7 mouse cellular contexts compared by ENCODE assay signal in the genomic region with DNA sequence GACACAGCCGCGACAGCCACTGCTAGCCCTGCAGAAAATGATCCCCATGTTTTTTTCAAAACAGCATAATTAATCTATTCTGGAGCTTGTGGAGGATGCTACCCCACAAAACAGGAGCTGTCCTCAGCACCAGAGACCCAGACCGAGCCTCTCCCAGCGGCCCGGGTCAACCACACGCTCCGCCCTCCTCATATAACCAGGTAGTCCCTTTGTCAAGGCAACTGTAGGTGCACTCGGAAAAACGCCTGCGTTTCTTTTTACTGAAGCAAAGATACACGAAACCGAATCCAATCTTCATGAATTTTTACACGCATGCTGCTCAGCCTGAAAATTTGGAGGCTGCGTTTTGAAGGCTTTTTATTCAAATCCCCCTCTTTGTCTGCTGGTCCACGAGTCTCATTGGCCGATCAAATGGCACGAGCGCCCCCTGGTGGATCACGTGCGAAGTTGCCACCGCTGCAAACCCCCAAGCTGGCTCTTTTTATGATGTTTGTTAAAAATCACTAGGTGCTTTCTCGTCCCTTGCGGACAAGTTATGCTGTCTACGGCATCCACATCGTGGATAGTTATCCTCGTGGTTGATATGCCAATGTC. TPM values are rescaled to one million over a fixed set of nuclear protein-coding genes. Genes with fewer than 3 reads are reported as not detected.
DNase-seq lines count a peak whose midpoint lies in the region; ATAC-seq lines count a peak whose summit lies in the region.

No protein-coding gene starts in this region.

- peak overlapping the region; percentile 98 for H3K27ac ChIP-seq in midbrain, embryonic 13.5 days

- WGBS in midbrain, embryonic 13.5 days: under 1% methylated on average over 26 of the region's 26 CpGs

- peaks cover 59% of the 10 kb centered on the region for H3K27me3 ChIP-seq in midbrain, embryonic 13.5 days

- H3K4me1 ChIP-seq in midbrain, embryonic 13.5 days (replicated peaks): peaks cover 44% of the 10 kb centered on the region

- peak; percentile 70 for ATAC-seq in midbrain, embryonic 13.5 days

- no peaks in the 10 kb centered on the region for H3K36me3 ChIP-seq in midbrain, embryonic 13.5 days

- DNase-seq in adrenal gland, adult 8-10 months: peak; percentile 64
- DNase-seq in embryo, embryonic 11 days: peak; percentile 89
- DNase-seq in heart, adult 11 months: peak; percentile 95
- peak; percentile 44 for DNase-seq in kidney, adult 11 months
- DNase-seq in left cerebral cortex, postnatal 4 days: peak; percentile 91
- peak; percentile 59 to 82 for DNase-seq in spleen, adult 18-20 months

- no peaks in the 10 kb centered on the region for H3K9me3 ChIP-seq in midbrain, embryonic 13.5 days

- H3K9ac ChIP-seq in midbrain, embryonic 13.5 days (replicated peaks): peak overlapping the region; percentile 78

- peak overlapping the region; percentile 69 for H3K4me2 ChIP-seq in midbrain, embryonic 13.5 days (replicated peaks)

- peak overlapping the region; percentile 37 for H3K4me3 ChIP-seq in midbrain, embryonic 13.5 days (replicated peaks)

- intact Hi-C loops in left cerebral cortex, postnatal 4 days (cut with DNase I): loop anchor here (10.0 kb wide), 3 partner anchors 190 to 1230 kb away; partner anchors contain the start of gene Ephb1

RNA-seq across cellular contexts. Expression of gene Ky, which starts 39.3 kb away (rescaled TPM):
- 1 to 10 TPM in 1 of 4 experiments, under 1 TPM in 3; 0.56 to 1.9 (median 0.72) TPM for total RNA-seq in adrenal gland, adult 8-10 months (2022)
- 1 to 10 TPM; 1.7 to 2.2 TPM for total RNA-seq in left cerebral cortex, postnatal 4 days (2021)
- 0.17 and 0.32 TPM in 2 replicates for polyA plus RNA-seq in midbrain, embryonic 13.5 days (2015; fragmentation: Nextera tagmentation; extraction: Ambion mirVana)

Comparison
In these comparisons a context has a peak if more than half of its experiments do, and no peak if none do; other contexts are left out.
1. Peak in every context shown above with its lines: DNase-seq, ATAC-seq, H3K4me3 ChIP-seq and H3K27ac ChIP-seq.
2. DNase-seq: peak in every context shown above with its lines; median percentile 95 in heart, adult 11 months; 91 in left cerebral cortex, postnatal 4 days; 89 in embryo, embryonic 11 days; 70 in spleen, adult 18-20 months; 64 in adrenal gland, adult 8-10 months; 44 in kidney, adult 11 months.